Mouse (Mus musculus): ENCODE measurements around the gene Dtx3l. TPM values are rescaled to one million over a fixed set of nuclear protein-coding genes. Genes with fewer than 3 reads are reported as not detected.
"Not testable (repeated sequence)": the region's sequence is repeated elsewhere in the genome, so short reads cannot be mapped to it uniquely, and the experiment has no call there.

Dtx3l gene
- total RNA-seq (2021) = 9.4 and 11.7 TPM in 2 replicates
- long read RNA-seq, experiment 1, partial matches to known transcripts = 0 of 1 reads
- long read RNA-seq, experiment 1, other reads (novel, unspliced or antisense) = 1 of 1 reads
- long read RNA-seq, experiment 2, partial matches to known transcripts = 0 of 1 reads
- long read RNA-seq, experiment 2, other reads (novel, unspliced or antisense) = 1 of 1 reads

- peak; percentile 76 for DNase-seq
These were observed at the start of gene Dtx3l, which contains the start of gene Parp9 for GRCm38 (mm10) chr16:35938211-35939151. Dtx3l (minus strand) TSS chr16:35939151. Parp9 (plus strand) TSS chr16:35938470.

GRCm38 (mm10) chr16:35987930-35988329, 49.0 kb upstream of the Dtx3l start:
- DNase-seq = no peak

- DNase-seq = no peak
These were observed 45.5 kb upstream of the Dtx3l start for GRCm38 (mm10) chr16:35984471-35984870.

GRCm38 (mm10) chr16:35983517-35984101, 44.7 kb upstream of the Dtx3l start:
- DNase-seq = peak; percentile 83

- DNase-seq = peak; percentile 96
These were observed 44.1 kb upstream of the Dtx3l start for GRCm38 (mm10) chr16:35982902-35983516.

GRCm38 (mm10) chr16:35982506-35982901, 43.6 kb upstream of the Dtx3l start:
- no peak for DNase-seq

GRCm38 (mm10) chr16:35981363-35981821, 42.4 kb upstream of the Dtx3l start:
- peak; percentile 100 for DNase-seq

GRCm38 (mm10) chr16:35978450-35978849, 39.5 kb upstream of the Dtx3l start, which contains the start of gene Kpna1:
Kpna1 (plus strand) TSS chr16:35978750.
- DNase-seq = not testable (repeated sequence)

- no peak for DNase-seq
These were observed 35.1 kb upstream of the Dtx3l start for GRCm38 (mm10) chr16:35974021-35974420.

- DNase-seq = no peak
These were observed 29.2 kb upstream of the Dtx3l start for GRCm38 (mm10) chr16:35968149-35968548.

- no peak for DNase-seq
These were observed 28.4 kb upstream of the Dtx3l start for GRCm38 (mm10) chr16:35967319-35967718.

GRCm38 (mm10) chr16:35966411-35967115, 27.6 kb upstream of the Dtx3l start:
- no peak for DNase-seq

- not testable (repeated sequence) for DNase-seq
These were observed 27.0 kb upstream of the Dtx3l start for GRCm38 (mm10) chr16:35965991-35966390.

- no peak for DNase-seq
These were observed 13.7 kb upstream of the Dtx3l start for GRCm38 (mm10) chr16:35952628-35953130.

GRCm38 (mm10) chr16:35951216-35951615, 12.3 kb upstream of the Dtx3l start:
- DNase-seq = no peak

- peak; percentile 31 for DNase-seq
These were observed 10.3 kb upstream of the Dtx3l start for GRCm38 (mm10) chr16:35949264-35949663.

- DNase-seq = peak; percentile 54
These were observed 2.4 kb upstream of the Dtx3l start for GRCm38 (mm10) chr16:35941382-35941781.

GRCm38 (mm10) chr16:35939690-35940089, 739 bp upstream of the Dtx3l start:
- DNase-seq = peak; percentile 91

- DNase-seq = peak; percentile 38
These were observed 310 bp upstream of the Dtx3l start for GRCm38 (mm10) chr16:35939261-35939660.

- no peak for DNase-seq
These were observed 5.8 kb downstream of the Dtx3l start for GRCm38 (mm10) chr16:35933181-35933580.

Measured in adrenal gland, postnatal 14 days (tissue).